Mouse (Mus musculus) CD4-positive, CD25-positive, alpha-beta regulatory T cell, adult 2 months (primary cell): Measurements from ENCODE around the gene Ccsap.

Experiments used
- DNase-seq: peaks from one replicate; pipeline ENCODE4 v3.0.0-alpha.2; 2012; ENCODE audit warnings: low read depth, low spot score

Gene Ccsap

DNA sequence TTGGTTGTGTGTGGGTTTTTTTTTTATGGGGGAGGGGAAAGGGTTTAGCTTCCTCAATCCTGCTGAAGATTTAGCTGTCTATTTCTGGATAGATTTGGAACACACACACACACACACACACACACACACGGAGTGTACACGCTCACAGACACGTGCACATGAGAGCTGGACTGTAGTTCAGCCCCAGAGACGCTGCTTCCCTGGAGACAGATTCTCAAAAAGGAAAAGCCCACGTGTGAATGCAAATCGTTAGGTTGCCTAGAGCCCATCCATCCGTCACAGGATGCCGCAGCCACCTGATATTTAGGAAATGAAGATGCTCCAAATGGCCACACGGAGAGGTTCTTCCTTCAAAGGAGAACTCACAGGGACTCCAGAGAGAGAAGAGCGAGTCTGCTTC lies 20.3 kb upstream of the Ccsap start:
- no peak for DNase-seq

DNA sequence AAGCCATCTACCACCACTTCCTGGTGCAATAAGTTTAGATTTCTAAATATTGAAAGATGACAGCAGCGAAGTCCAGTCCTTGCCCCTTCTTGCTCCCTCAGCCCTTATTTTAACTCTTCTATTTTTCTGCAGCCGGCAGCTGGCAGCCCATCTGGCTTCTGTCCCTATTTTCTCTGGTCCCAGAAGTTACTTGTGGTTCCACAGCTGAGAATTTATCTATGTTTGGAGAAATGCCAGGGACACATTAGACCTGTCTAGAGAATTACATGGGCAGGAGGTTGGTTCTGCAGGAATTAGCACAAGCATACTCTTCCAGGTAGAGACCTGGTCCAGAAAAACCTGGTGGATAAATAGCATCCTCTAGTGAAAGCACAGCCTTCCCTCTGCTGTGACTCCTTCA lies 17.9 kb upstream of the Ccsap start:
- DNase-seq: no peak

DNA sequence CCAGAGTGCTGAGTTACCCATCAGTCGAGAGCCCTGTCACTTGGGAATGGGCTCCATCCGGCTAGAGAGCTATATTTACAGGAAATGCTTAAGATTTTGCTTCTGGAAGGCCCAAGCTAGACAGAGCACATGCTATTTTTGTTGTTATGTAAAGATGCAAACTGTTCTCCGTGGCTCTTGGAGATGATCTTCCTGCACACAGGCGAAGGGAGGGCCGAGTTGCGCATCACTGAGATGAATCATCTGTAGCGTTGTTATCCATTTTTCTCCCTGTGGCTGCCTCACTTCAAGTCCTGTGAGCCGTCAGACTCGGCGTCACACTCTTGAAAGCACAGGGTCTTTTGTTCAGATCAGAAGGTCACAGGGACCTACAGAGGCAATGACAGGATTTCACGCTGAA lies 14.3 kb upstream of the Ccsap start:
- no peak for DNase-seq

DNA sequence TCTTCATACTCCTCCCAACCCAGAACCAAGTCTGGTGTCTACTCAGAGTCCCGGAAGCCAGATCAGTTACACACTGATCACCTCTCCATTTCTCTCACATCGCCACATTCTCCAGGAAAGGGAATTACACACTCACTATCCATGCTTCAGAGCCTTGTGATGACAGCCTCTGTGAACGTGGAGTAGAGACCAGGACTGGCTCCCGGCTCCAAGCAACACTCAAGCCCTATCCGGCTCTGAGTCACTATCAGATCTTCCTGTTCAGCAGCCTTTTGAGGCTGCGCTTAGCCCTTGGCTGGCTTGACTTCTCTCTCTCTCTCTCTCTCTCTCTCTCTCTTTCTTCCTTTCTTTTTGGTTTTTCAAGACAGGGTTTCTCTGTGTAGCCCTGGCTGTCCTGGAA lies 13.4 kb upstream of the Ccsap start:
- no peak for DNase-seq

DNA sequence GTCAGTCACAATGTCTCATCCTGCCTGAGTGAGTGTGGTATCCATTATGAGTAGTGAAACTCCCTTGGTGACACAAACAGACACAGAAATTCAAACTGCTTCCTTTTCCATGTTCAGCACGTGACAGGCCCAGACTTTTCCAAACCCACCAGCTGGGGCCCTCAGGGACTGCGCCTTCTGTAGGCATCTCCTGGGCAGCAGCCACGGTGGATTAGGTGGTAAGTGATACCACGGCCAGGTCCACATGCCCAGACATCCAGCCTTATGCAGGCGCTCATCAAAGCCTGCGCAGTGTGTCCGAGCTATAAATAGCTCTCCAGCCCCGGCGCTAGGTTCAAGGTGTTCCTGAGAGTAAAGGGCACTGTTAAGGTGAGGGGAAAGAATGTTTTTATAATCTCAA lies 12.0 kb upstream of the Ccsap start:
- DNase-seq: no peak

DNA sequence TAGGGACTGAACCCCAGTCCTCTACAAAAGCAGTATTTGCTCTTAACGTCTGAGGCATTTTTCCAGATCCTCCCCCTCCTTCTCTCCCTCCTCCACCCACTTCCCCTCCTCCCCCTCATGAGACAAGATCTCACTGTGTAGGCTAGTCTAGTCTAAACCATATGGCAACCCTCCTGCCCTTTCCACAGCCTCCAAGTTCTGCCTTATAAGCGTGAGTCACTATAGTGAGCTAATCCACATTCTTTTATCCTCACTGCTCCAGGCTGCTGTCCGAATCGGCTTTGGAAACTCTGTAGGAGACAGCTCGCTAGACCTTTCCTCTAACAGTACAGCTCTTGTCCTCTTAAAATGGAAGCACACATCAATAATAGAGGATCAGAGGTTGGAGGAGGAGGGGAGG lies 7.0 kb upstream of the Ccsap start:
- DNase-seq: no peak

DNA sequence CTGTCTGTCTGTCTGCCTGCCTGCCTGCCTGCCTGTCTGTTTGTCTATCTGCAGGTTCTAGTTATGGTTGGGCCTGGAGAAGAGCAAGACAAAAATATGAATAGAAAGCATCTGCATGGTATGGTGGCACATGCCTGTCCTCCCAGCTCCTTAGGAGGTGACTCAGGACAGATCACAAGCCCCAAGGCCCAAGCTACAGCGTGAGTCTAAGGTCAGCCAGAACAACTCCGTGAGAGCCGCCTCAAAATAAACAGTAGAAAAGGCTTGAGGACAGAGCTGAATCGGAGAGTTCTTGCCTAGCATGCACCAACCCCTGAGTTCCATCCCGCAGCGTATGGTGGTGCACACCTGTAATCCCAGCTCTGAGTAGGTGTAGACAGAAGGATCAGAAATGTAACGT lies 5.8 kb upstream of the Ccsap start:
- no peak for DNase-seq

DNA sequence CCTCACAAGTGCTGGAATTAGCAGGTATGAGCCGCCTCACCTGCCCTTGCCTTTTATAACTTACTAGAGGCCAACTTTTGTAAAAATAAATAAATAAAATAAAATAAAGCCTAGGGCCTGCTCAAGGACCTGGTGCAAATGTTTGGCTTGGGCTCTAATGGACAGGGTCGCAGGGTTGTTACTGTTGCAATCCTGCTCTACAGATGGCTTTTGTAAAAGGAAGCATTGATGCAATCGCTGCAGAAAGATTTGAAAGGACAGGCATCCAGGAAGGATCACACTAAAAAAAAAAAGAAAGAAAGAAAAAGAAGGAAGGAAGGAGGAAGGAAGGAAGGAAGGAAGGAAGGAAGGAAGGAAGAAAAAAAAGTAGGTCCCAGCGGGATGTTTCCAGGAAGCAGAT lies 377 bp upstream of the Ccsap start:
- no peak for DNase-seq

DNA sequence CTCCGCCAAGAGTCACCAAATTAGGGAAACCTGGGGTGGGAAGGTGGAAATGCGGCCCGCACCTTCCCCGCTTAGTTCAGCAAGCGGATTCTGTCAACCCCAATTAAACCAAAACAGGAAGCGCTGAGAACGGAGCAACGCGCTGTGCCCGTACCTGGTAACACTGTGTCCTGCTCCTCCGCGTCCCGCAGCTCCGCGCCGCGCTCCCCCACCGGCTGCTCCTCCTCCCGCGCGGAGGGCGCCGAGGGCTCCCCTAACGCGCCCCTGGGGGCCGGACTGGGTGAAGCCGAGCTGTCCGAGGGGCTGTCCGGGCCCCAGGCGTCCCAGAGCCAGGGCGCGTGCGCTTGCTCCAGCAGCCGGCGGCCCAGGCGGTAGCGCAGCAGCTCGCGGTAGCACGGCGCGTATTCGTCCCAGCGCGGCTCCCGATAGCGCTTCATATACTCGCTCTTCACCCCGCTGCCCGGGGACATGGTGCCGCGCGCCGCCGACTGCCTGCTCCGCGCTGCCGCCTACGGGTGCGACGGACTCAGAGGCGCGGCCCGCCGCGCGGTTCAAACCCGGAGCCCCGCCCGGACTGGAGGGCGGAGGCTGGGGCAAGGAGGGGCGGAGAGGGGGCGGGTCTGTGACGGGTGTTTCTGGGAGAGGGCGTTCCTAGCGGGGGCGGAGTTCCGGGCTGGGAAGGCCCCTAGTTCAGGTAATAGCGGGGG lies 915 bp downstream of the Ccsap start:
- DNase-seq: peak; percentile 96

DNA sequence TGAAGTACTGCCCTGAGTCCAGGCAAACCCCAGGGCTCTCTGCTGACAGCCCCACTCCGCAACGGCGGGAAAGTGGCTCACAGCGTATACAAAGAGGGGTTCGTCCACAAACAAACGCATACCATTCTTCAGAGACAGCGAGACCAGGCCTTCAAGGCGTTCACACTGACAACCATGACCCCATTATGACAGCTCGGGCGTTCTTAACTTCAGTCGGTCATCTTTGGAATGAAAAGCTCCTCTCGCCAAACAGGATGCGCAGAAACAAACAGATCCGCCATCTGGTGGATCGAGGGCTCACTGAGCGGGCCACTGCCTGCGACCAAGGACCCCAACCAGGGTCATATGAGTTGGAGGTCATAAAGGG lies 1.5 kb downstream of the Ccsap start:
- DNase-seq: no peak

DNA sequence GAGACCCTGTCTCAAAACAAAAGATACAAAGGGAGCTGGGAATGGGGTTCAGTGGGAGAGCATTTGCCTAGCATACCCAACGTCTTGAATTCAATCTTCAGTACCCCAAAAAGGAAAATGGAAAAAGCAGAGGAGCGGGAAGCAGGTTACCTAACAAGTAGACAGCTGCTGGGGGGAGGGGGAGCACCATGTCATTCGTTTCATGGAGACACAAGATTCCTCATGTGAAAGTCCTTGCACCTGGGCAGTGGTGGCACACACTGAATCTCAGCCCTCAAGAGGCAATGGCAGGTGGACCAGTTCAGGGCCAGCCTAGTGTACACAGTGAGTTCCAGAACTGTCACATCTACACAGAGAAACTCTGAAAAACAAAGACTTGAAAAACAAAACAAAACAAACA lies 2.6 kb downstream of the Ccsap start:
- DNase-seq: no peak

DNA sequence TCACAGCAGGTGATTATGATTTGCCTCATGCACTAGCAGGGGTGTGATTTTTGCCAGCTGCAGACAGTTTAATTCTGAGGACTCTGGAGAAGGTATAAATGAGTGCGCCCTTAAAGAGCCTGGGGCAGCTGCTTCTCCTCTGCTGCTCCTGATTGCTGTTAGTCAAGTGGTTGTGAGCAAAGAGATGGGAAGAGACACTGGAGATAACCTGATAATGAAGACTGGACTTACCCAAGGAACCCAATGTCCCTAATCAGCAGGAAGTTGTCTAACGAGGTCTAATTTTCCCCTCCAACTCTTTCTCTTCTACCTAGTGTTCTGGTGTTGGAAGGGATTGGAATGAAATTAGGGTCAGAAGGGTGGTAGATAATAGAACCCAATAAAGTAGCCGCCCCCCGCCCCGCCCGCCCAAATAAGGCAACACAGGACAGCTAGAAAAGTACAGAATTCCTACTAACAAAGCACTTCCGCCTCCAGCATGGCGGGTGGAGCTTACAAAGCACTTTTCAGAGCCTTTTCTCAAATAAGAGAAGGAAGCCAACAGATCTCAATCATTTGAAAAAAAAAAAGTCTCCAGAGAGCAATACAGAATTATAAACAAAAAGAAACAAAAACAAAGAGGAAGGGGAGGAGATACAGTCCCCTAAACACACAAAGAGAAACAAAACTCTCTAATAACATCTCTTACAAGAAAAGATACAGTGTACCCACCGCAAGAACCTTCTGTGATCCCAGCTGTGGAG lies 5.1 kb downstream of the Ccsap start:
- no peak for DNase-seq

DNA sequence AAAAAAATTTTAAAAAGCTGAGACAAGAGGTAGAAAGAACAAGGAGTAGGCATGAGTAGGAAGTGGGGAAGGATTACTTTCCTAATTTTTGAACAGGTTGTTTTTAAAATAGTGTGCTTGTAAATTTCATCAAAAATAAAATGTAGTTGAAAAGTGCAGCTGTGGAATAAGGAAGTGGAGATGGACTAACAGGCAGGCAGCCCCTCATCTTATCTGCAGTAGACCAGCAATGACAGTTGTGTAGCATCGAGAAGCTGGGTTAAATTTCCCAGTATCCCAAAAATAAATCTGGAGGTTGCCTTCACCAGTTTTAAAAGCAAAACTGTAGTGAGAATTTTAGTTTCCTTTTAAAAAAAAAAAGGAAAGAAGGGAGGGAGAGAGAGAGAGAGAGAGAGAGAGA lies 5.8 kb downstream of the Ccsap start:
- no peak for DNase-seq

DNA sequence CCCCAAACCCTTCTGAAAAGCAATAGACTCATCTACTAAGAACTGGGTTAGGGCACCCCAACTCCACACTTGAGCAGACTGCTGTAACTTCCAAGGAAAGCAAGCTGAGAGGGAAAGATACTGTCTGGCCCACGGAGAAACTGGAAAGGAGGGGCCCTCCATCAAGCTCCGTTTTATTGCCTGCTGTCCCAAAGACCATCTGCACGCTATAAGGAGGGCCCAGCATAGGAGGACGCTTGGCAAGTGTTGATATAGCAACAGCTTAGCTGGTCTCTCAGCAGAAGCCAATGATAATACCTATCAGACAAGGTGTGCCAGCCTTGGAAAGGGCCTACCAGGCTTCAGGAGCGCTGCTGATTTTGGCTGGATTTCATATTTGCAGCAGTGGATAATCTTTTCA lies 8.4 kb downstream of the Ccsap start:
- no peak for DNase-seq

DNA sequence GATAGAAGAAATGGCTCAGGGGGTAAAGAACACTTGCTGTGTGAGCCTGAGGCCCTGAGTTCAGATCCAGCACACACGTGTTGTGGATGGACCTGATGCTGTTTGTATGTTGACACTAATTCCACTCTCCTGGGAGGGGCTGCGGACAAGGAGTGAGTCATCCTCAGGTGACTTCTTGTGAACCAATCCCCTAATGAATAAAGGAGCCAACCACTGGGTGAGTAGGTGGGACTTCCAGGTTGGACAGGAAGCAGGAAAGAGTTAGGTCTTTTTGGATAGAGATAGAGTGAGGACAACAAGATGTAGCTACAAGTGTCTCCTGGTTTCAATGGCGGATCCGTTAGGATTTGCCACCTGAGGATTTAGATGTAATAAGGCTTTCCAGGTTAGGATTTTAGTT lies 10.7 kb downstream of the Ccsap start:
- DNase-seq: no peak

DNA sequence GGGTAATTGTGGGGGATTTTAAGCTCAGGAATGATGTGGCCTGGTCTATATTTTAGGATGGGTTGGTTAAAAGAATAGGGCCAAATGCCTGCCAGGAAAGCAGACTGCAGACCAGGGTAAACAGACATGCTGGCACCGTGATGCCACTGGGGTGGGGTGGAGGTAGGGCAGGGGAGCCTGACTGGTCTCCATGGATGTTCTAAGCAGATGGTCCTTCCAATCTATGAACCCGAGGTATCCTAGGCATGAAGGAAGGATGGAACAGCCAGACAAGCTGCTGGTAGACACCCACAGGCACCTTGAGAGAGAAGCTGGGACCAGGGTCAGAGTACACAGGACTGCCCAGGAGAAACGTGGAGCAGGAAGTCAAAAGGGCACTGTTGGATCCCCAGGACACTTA lies 12.5 kb downstream of the Ccsap start:
- no peak for DNase-seq

DNA sequence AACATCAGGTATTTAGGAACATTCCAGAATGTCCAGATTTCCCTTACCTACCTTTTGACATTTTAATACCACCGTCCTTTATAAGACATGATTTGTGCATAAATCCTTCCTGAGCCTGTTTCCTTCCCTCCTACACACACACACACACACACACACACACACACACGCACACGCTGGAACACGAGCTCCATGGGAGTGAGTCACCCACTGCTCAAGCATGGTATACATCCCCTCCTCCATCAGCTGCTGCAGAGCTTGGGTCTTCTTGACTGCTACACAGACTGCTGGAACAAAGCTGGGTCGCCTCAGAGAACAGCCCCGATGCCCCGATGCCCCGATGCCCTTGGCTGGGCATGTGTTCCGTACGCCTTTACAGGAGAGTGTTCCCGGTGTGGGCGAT lies 13.5 kb downstream of the Ccsap start:
- no peak for DNase-seq

DNA sequence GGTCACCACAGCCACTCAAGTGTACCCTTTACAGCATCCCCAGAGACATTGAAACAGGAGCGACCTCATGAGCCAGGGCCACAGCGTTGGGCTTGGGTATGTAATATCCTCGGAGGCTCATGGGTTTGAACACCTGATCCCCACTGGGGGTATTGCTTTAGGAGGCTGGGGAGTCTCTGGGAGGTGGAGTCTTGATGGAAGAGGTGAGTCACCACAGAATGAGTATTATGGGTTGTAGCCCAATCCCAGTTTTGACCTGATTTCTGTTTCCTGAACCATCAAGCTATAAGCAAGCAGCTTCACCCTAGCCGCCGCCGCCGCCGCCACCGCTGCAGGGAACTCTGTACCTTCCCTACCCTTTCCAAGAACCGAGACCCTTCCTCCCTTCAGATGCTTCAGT lies 14.0 kb downstream of the Ccsap start:
- DNase-seq: no peak

DNA sequence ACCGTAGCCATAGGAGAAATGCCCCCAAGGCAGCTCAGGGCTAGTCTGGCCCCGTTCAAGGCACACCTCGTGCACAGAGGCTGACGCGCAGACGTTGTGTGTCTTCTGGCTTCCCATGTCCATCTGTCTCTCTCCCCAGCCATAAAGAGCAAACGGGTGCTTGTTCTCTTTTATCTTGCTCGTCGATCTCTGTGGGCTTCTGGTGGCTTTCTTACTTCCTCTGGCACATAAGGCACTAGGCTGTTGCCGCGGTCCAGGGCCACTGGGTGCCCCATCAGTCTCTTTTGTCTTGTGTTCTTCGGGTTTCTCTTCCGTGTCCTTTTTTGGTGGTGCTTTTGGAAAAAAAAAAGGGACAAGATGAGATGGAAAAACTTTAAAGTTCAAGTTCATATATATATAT lies 14.9 kb downstream of the Ccsap start:
- no peak for DNase-seq

DNA sequence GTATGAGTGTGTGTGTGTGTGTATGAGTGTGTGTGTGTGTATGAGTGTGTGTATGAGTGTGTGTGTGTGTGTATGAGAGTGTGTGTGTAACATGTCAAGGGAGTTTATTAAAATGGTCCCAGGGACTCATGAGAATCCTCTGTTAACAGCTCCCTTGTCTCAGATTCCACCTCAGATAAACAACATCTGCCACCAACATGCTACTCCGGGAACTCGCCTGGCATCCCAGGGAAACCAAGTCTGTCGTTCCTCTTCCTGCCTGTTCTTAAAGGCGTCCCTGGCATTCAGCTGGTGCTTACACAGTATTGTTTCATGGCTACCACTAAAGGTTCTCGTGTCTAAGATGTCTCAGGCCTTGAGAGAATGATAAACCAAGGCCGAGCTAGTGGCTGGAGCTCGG lies 15.7 kb downstream of the Ccsap start:
- no peak for DNase-seq

DNA sequence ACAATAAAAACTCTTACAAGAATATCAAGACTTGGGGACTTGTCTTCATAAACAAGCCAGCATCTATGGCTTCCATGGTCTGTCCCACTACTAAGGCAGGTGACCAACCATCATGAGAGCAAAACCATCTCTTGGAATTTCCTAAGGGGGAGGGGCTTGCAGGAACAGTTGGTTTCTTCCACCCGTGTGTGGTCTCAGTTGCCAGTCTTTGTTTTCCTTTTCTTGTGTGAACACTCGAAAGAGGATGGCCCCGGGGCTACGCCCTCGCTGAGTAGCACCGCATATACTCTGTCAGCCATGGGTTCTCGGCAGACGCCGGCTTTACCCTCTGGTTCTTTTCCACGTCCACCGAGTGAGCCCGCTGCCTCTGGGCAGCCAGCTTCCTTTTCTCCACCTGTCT lies 17.9 kb downstream of the Ccsap start:
- no peak for DNase-seq

DNA sequence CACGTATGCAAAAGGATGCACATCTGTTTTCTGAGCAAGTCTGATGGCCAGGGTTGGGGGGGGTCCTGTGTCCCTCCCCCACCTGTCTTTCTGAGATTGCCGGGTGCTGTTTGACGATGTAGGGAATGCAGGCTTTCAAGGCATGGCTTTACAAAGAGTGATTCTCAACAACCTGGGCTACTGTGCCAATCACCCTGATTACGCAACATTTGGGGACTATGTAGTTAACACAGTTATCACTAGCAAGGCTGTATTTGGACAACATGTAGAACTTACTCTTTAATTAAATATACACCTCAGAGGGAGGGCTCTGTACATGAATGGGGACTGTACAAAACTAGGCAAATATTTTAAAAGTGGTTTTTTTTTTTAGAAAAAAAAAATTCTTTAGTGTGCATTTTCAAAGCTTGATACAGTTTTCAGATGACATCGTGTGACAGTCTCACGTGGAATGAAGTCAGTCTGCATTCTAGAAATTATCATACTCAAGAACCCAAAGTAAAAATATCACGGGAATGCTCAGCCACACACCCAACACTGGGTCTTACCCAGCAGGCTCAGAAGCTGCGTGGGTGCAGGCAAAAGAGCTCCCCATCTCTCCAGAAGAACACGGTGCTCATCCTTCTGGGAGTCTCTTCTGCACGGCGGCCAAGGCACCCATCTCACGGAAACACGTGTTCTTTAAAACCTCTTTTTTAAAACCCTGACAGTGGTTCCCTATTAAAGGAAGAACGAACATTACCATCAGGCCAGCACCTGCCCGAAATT lies 19.2 kb downstream of the Ccsap start:
- no peak for DNase-seq

DNA sequence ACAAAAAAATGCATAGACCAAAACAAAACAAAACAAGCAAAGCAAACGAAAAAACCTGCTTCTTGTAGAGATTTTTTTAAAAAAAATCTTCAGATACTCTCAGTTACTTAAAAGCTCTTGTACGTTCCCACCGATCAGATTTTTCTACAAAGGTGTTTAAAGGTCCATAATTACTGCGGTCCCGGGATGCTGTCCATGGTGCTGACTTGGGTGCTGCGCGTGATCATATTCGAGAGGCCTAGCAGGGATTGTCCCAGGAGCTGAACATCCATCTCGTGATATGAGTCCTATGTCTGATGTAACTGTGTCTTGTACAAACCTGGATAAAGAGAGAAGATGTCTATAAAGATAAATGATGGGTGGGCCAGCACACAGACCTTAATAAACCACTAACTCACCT lies 21.5 kb downstream of the Ccsap start:
- no peak for DNase-seq
